Mouse (Mus musculus) thymus, postnatal 0 days (tissue): Measurements from ENCODE around the gene Smarcd3. TPM values are rescaled to one million over a fixed set of nuclear protein-coding genes. Genes with fewer than 3 reads are reported as not detected.

Experiments
- DNase-seq: peaks from one replicate; pipeline ENCODE4 v3.0.0-alpha.2; 2015; ENCODE audit warnings: low spot score
- polyA plus RNA-seq: library from polyadenylated mRNA; unstranded; fragments of >200 nt; fragmentation: Nextera tagmentation; extraction: Ambion mirVana; gene quantifications from 2 replicates; pipeline ENCODE4 v1.2.1, GENCODE M21; 2015

The Smarcd3 gene
- polyA plus RNA-seq, 1 experiment from 2014 or later: 2.0 TPM

GRCm38 (mm10) chr5:24622386-24623040 is 1.7 kb downstream of the Smarcd3 start:
- DNase-seq: no peak

- no peak for DNase-seq
Measured at GRCm38 (mm10) chr5:24620626-24621025, 3.6 kb downstream of the Smarcd3 start.

GRCm38 (mm10) chr5:24620116-24620515 is 4.1 kb downstream of the Smarcd3 start:
- no peak for DNase-seq

- no peak for DNase-seq
Measured at GRCm38 (mm10) chr5:24618921-24619320, 5.3 kb downstream of the Smarcd3 start.

- DNase-seq: no peak
Measured at GRCm38 (mm10) chr5:24615097-24615496, 9.1 kb downstream of the Smarcd3 start.

- DNase-seq: no peak
Measured at GRCm38 (mm10) chr5:24612302-24612649, 11.9 kb downstream of the Smarcd3 start.

GRCm38 (mm10) chr5:24611366-24612301 is 12.6 kb downstream of the Smarcd3 start:
- DNase-seq: no peak

GRCm38 (mm10) chr5:24609388-24609787 is 14.8 kb downstream of the Smarcd3 start:
- DNase-seq: no peak

- no peak for DNase-seq
Measured at GRCm38 (mm10) chr5:24605980-24606665, 18.1 kb downstream of the Smarcd3 start.

GRCm38 (mm10) chr5:24605321-24605979 is 18.8 kb downstream of the Smarcd3 start:
- DNase-seq: no peak

- no peak for DNase-seq
Measured at GRCm38 (mm10) chr5:24604656-24605100, 19.5 kb downstream of the Smarcd3 start.

GRCm38 (mm10) chr5:24604080-24604655 is 20.0 kb downstream of the Smarcd3 start:
- DNase-seq: no peak

GRCm38 (mm10) chr5:24603431-24604010 is 20.7 kb downstream of the Smarcd3 start:
- no peak for DNase-seq

- no peak for DNase-seq
Measured at GRCm38 (mm10) chr5:24602751-24603343, 21.4 kb downstream of the Smarcd3 start.

- no peak for DNase-seq
Measured at GRCm38 (mm10) chr5:24601911-24602750, 22.1 kb downstream of the Smarcd3 start.

GRCm38 (mm10) chr5:24601071-24601835 is 23.0 kb downstream of the Smarcd3 start:
- no peak for DNase-seq

- no peak for DNase-seq
Measured at GRCm38 (mm10) chr5:24600236-24600635, 24.0 kb downstream of the Smarcd3 start.

GRCm38 (mm10) chr5:24599137-24599536 is 25.1 kb downstream of the Smarcd3 start:
- DNase-seq: no peak
